Mouse (Mus musculus) frontal cortex, adult 2 months (tissue): ENCODE measurements around the gene Cyp21a1. TPM values are rescaled to one million over a fixed set of nuclear protein-coding genes. Genes with fewer than 3 reads are reported as not detected.
A peak's percentile ranks its signal among the peaks of the same experiment; 100 is the strongest.
"Not testable (repeated sequence)": the region's sequence is repeated elsewhere in the genome, so short reads cannot be mapped to it uniquely, and the experiment has no call there.

ENCODE experiments used
- DNase-seq, 2 experiments: peaks; one replicate each; pipeline ENCODE4 v3.0.0; 2022; ENCODE audit warnings: low spot score in 1 of 2; ENCODE audit errors: extremely low spot score in 1 of 2
- polyA plus RNA-seq: library from polyadenylated mRNA; depleted of rRNA; stranded (reverse); fragments of >200 nt; gene quantifications from 2 replicates; pipeline ENCODE4 v1.2.3, GENCODE M21; 2012; rRNA removed

Cyp21a1 gene
- polyA plus RNA-seq, 1 experiment, result 0.04 TPM

GRCm38 (mm10) chr17:34807176-34807575, 2.8 kb upstream of the Cyp21a1 start:
- no peak for DNase-seq

DNA sequence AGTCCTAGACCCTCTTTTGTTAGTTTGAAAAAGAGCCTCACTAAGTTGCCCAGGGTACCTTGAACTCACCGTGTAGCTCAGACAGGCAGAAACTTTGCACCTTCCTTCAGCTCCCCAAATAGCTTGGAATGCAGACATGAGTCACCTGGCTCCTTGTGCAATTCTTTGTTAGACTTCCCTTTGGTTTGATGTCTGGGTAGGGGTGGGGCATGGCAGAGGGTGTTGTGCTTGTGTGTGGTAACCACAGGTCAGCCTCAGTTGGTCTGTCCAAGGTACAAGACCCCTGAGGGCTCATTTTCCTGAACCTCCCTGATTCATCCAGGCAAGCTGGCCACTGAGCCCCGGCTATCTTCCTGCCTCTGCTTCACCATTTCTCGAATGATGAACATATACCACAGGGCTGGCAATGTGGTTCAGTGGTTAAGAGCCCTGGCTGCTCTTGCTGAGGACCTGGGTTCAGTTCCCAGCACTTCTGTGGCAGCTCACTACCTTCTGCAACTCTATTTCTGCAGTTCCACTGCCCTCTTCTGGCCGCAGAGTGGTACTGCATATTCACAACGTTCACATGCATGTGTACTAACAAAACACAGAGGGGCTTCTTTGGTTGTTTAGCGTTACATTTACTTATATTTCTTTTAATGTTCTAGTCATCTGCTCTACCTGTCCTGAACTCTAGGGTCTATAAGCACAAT, 656 bp upstream of the Cyp21a1 start:
- DNase-seq, result no peak

DNA sequence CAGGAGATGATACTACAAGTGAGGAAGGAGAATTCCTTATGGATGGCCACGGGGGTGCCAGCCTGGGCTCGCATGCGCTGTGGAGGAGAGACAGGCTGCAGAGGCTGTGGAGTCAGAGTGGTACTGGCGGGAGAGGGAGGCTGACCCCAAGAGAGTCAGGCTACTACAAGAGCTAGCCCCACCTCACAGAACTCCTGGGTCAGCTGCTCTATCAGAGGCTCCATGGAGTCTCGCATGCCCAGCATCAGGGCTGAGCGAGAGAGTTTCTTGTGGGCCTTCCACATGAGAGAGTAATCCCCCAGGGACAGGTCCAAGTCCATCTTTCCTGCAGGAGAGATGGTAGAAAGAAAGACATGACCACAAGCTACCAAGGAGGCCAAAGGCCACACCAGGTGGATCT, 994 bp downstream of the Cyp21a1 start:
- DNase-seq, result not testable (repeated sequence)

- not testable (repeated sequence) for DNase-seq
Observed at GRCm38 (mm10) chr17:34802756-34803155, 1.6 kb downstream of the Cyp21a1 start.

- DNase-seq, result not testable (repeated sequence)
Observed at GRCm38 (mm10) chr17:34800781-34801305, 3.5 kb downstream of the Cyp21a1 start.

DNA sequence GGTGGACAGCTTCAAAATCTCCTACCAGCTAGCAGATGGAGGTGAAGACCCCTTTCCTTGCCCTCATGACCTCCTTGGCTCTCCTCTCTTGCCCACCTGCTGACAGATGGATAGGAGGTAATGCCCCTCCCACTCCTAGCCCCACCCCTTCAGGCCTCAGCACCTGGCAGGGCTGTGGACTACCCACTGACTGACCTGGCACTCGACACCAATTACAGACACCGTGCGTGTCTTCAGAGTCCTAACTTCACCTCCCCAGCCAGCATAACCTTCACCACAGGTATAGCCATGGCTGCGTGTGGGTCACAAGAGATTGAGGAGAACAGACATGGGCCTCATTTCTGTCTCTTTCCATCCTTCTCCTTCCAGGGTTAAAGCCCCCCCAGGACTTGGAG, 4.8 kb downstream of the Cyp21a1 start:
- DNase-seq, result no peak

GRCm38 (mm10) chr17:34798866-34799530, 5.4 kb downstream of the Cyp21a1 start:
- no peak for DNase-seq

DNA sequence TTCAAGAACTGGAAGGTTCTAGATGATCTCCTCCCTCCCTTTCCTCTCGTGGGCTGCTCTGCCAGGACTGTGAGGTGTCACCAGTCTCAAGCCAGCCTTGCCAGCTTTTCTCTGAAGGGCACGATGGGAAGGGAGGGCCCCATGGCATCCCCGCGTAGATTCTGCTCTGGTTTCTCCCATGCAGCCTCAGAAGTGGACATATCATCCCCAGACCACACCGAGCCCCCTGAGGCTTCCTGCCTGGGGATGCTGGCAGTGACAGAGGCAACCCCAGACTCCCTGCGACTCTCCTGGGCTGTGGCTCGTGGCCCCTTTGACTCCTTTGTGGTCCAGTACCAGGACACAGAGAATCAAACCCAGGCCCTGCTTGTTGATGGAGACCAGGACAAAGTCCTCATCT, 6.3 kb downstream of the Cyp21a1 start:
- not testable (repeated sequence) for DNase-seq

GRCm38 (mm10) chr17:34797211-34797995, 7.0 kb downstream of the Cyp21a1 start:
- DNase-seq, result not testable (repeated sequence)

GRCm38 (mm10) chr17:34796311-34797140, 7.8 kb downstream of the Cyp21a1 start:
- DNase-seq, result no peak

GRCm38 (mm10) chr17:34795633-34796032, 8.7 kb downstream of the Cyp21a1 start:
- peak in 1 of 2 experiments; percentile 51 for DNase-seq

DNA sequence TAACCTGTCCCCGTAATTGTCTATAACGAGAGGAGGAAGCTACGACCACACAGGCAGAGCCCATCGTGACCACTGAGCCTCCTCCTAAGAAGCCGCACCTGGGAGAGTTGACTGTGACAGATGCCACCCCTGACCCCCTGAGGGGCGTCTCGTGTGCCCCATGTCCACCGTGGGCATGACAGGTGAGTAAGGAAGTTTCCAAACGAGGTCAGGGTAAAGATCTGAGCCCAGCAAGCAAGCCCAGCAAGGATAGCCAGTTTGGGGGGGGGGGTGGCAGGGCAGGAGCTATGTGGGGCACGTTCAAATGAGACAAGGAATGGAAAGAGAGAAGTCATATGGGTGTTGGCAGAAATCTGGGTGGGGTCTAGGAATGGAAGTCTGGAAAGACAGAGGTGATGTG, 9.3 kb downstream of the Cyp21a1 start:
- no peak for DNase-seq

GRCm38 (mm10) chr17:34777680-34778325, 26.6 kb downstream of the Cyp21a1 start:
- peak in 1 of 2 experiments; percentile 57 for DNase-seq

DNA sequence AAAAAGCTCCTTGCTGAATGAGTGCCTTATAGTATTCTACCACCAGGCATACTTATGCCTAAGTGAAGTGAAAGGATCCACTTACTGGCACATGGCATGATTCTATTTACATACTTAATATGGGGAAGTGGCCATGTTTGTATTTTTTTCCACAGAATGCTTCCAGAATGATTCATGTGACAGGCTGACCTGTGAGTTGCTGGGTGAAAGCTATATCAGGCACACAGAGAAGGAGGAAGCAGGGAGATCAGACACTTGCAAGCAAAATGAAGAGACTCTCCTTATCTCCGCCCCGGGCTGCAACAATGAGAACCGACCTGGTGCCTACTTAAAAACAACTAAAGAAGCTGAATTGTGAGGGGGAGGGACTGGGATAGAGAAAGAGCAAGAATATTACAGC, 42.9 kb downstream of the Cyp21a1 start:
- no peak for DNase-seq

Other genes starting within 250 kb of the Cyp21a1 start
- 6.2 and 7.2 TPM in 2 replicates for gene Notch4, start 240.3 kb downstream of the Cyp21a1 start, polyA plus RNA-seq
- gene Gpsm3, start 214.8 kb downstream of the Cyp21a1 start, polyA plus RNA-seq, result 2.8 and 3.4 TPM in 2 replicates
- 67.0 and 71.3 TPM in 2 replicates for gene Pbx2, start 213.3 kb downstream of the Cyp21a1 start, polyA plus RNA-seq
- gene Ager, start 206.7 kb downstream of the Cyp21a1 start, polyA plus RNA-seq, result 2.1 TPM in 2 replicates
- 127 and 145 TPM in 2 replicates for gene Rnf5, start 200.9 kb downstream of the Cyp21a1 start, polyA plus RNA-seq
- gene Agpat1, start 200.3 kb downstream of the Cyp21a1 start, polyA plus RNA-seq, result 204 and 229 TPM in 2 replicates
- 9.7 and 10.5 TPM in 2 replicates for gene Egfl8, start 188.6 kb downstream of the Cyp21a1 start, polyA plus RNA-seq
- 41.9 and 43.0 TPM in 2 replicates for gene Ppt2, start 176.1 kb downstream of the Cyp21a1 start, polyA plus RNA-seq
- gene Prrt1, start 175.0 kb downstream of the Cyp21a1 start, polyA plus RNA-seq, result 150 and 179 TPM in 2 replicates
- gene Fkbpl, start 159.8 kb downstream of the Cyp21a1 start, polyA plus RNA-seq, result 6.7 and 7.9 TPM in 2 replicates
- 57.7 and 59.6 TPM in 2 replicates for gene Atf6b, start 157.4 kb downstream of the Cyp21a1 start, polyA plus RNA-seq
- gene Tnxb, start 134.0 kb downstream of the Cyp21a1 start, polyA plus RNA-seq, result 1.6 TPM in 2 replicates
- 18.8 and 22.8 TPM in 2 replicates for gene C4b, start 60.7 kb downstream of the Cyp21a1 start, polyA plus RNA-seq
- gene Stk19, start 32.4 kb upstream of the Cyp21a1 start, polyA plus RNA-seq, result 71.8 and 77.6 TPM in 2 replicates
- gene Dxo, start 32.5 kb upstream of the Cyp21a1 start, polyA plus RNA-seq, result 47.3 and 56.4 TPM in 2 replicates
- 72.8 and 77.5 TPM in 2 replicates for gene Skiv2l, start 45.6 kb upstream of the Cyp21a1 start, polyA plus RNA-seq
- gene Nelfe, start 45.8 kb upstream of the Cyp21a1 start, polyA plus RNA-seq, result 60.8 and 66.2 TPM in 2 replicates
- gene Cfb, start 58.0 kb upstream of the Cyp21a1 start, polyA plus RNA-seq, result 0.29 and 0.44 TPM in 2 replicates
- 7.5 and 8.8 TPM in 2 replicates for gene Zbtb12, start 74.9 kb upstream of the Cyp21a1 start, polyA plus RNA-seq
- 0.08 TPM in 1 of 2 replicates, not detected in the other for gene Gm20547, start 77.5 kb upstream of the Cyp21a1 start, polyA plus RNA-seq
- gene C2, start 93.7 kb upstream of the Cyp21a1 start, polyA plus RNA-seq, result 2.9 and 3.2 TPM in 2 replicates
- 268 and 290 TPM in 2 replicates for gene Ehmt2, start 93.9 kb upstream of the Cyp21a1 start, polyA plus RNA-seq
- gene Slc44a4, start 109.9 kb upstream of the Cyp21a1 start, polyA plus RNA-seq, result 0.27 and 0.38 TPM in 2 replicates
- 48.7 and 53.6 TPM in 2 replicates for gene Neu1, start 126.7 kb upstream of the Cyp21a1 start, polyA plus RNA-seq
- gene Hspa1b, start 154.7 kb upstream of the Cyp21a1 start, polyA plus RNA-seq, result 10.9 and 13.4 TPM in 2 replicates
- 0.20 TPM in 1 of 2 replicates, not detected in the other for gene Gm20481, start 165.4 kb upstream of the Cyp21a1 start, polyA plus RNA-seq
- gene Hspa1a, start 167.6 kb upstream of the Cyp21a1 start, polyA plus RNA-seq, result 13.8 and 14.6 TPM in 2 replicates
- gene Hspa1l, start 168.1 kb upstream of the Cyp21a1 start, polyA plus RNA-seq, result 0.40 and 0.74 TPM in 2 replicates
- gene Lsm2, start 177.3 kb upstream of the Cyp21a1 start, polyA plus RNA-seq, result 43.9 and 49.7 TPM in 2 replicates
- 48.2 and 55.1 TPM in 2 replicates for gene Vars, start 196.4 kb upstream of the Cyp21a1 start, polyA plus RNA-seq
- gene Vwa7, start 212.0 kb upstream of the Cyp21a1 start, polyA plus RNA-seq, result 0.48 and 0.59 TPM in 2 replicates
- gene Sapcd1, start 223.5 kb upstream of the Cyp21a1 start, polyA plus RNA-seq, result 1.5 and 2.6 TPM in 2 replicates
- gene Msh5, start 242.2 kb upstream of the Cyp21a1 start, polyA plus RNA-seq, result 1.5 and 2.0 TPM in 2 replicates
- 26.4 and 28.5 TPM in 2 replicates for gene Clic1, start 245.4 kb upstream of the Cyp21a1 start, polyA plus RNA-seq